Mouse (Mus musculus): ENCODE results near the gene Degs2.

- no peak for TF ChIP-seq POLR2A (IDR thresholded peaks at IDR 0.05; ENCODE audit: borderline replicate concordance, low read depth, low read length)
- no peak for TF ChIP-seq CTCF (IDR thresholded peaks at IDR 0.05; ENCODE audit: low read depth, low read length)
Measured at GRCm38 (mm10) chr12:108738745-108739144, 36.6 kb upstream of the Degs2 start.

All from bone marrow macrophage, adult 2 months (primary cell).